ENCODE assay signal across 21 mouse cellular contexts in genomic region chr1:125943305-125943704, GRCm38 (mm10). TPM values are rescaled to one million over a fixed set of nuclear protein-coding genes. Genes with fewer than 3 reads are reported as not detected.
DNase-seq lines count a peak whose midpoint lies in the region; ATAC-seq and TF ChIP-seq lines count a peak whose summit lies in the region.
"Had no signal": no experiment of that assay in that cellular context is flagged by ENCODE, and none has a peak within 500 bp of the region (broad histone marks: within the 10 kb centered on the region; RNA-seq: fewer than 3 reads in every experiment).

No protein-coding gene starts in this region.

- no peaks in the 10 kb centered on the region for H3K36me3 ChIP-seq in midbrain, embryonic 11.5 days (ENCODE audit: control insufficient read depth, insufficient read depth, low read length)
- no peaks in the 10 kb centered on the region for H3K36me3 ChIP-seq in midbrain, embryonic 14.5 days (ENCODE audit: control insufficient read depth, insufficient read depth, low read length)
- no peaks in the 10 kb centered on the region for H3K36me3 ChIP-seq in G1E (replicated peaks)

- WGBS in midbrain, embryonic 11.5 days, result 95% methylated on average over 1 of the region's 1 CpGs
- WGBS in midbrain, embryonic 14.5 days, result 93% methylated on average over 1 of the region's 1 CpGs

- no peak overlapping the region for H3K4me3 ChIP-seq in midbrain, embryonic 11.5 days (ENCODE audit: low read depth, low read length)
- H3K4me3 ChIP-seq in midbrain, embryonic 14.5 days (replicated peaks; ENCODE audit: low read depth, low read length), result no peak overlapping the region
- H3K4me3 ChIP-seq in G1E (ENCODE audit: low read depth, low read length), result no peak overlapping the region

- DNase-seq in midbrain, embryonic 11.5 days (ENCODE audit: low spot score, missing footprints), result peak; percentile 10
- DNase-seq in midbrain, embryonic 14.5 days, result no peak
- DNase-seq in G1E (ENCODE audit: low spot score), result no peak
- no peak for DNase-seq in heart, postnatal 14 days
- DNase-seq: adrenal gland, adult 2 months; adrenal gland, adult 8-10 months; adrenal gland, postnatal 10 days; adrenal gland, postnatal 14 days; adrenal gland, postnatal 25 days; adrenal gland, postnatal 36 days; B cell, adult 2 months; cerebellum, adult 11 months; cerebellum, adult 11-12 months; cerebellum, adult 18-20 months; cerebellum, adult 2 months had no signal

- TF ChIP-seq CTCF in G1E (IDR thresholded peaks at IDR 0.05; ENCODE audit: low read depth, low read length), result no peak

- no peak overlapping the region for H3K4me2 ChIP-seq in midbrain, embryonic 11.5 days
- H3K4me2 ChIP-seq in midbrain, embryonic 14.5 days (ENCODE audit: low read length), result no peak overlapping the region

- no peaks in the 10 kb centered on the region for H3K27me3 ChIP-seq in midbrain, embryonic 11.5 days (ENCODE audit: control insufficient read depth, insufficient read depth, low read length)
- no peaks in the 10 kb centered on the region for H3K27me3 ChIP-seq in midbrain, embryonic 14.5 days (ENCODE audit: control insufficient read depth, insufficient read depth, low read length)
- no peaks in the 10 kb centered on the region for H3K27me3 ChIP-seq in G1E (ENCODE audit: insufficient read depth, low read length)
- H3K27me3 ChIP-seq: CH12.LX, Patski had no signal

- H3K4me1 ChIP-seq in midbrain, embryonic 11.5 days (ENCODE audit: control insufficient read depth, insufficient read depth, low read length), result no peaks in the 10 kb centered on the region
- H3K4me1 ChIP-seq in midbrain, embryonic 14.5 days (ENCODE audit: control insufficient read depth, insufficient read depth, low read length), result no peaks in the 10 kb centered on the region; the same call in 1 of the 2 replicates
- peaks cover 29% of the 10 kb centered on the region for H3K4me1 ChIP-seq in G1E (ENCODE audit: insufficient read depth, low read depth, low read length)

- intact Hi-C loops in heart, postnatal 14 days (cut with DNase I), result no loop called here

- no peaks in the 10 kb centered on the region for H3K9me3 ChIP-seq in midbrain, embryonic 11.5 days (ENCODE audit: control insufficient read depth, low read length)
- H3K9me3 ChIP-seq in midbrain, embryonic 14.5 days (ENCODE audit: control insufficient read depth, low read length), result no peaks in the 10 kb centered on the region
- peaks cover 32% of the 10 kb centered on the region for H3K9me3 ChIP-seq in G1E (replicated peaks)

- H3K9ac ChIP-seq in midbrain, embryonic 11.5 days (ENCODE audit: low read length), result no peak overlapping the region
- no peak overlapping the region for H3K9ac ChIP-seq in midbrain, embryonic 14.5 days (replicated peaks; ENCODE audit: low read length)

- no peak for ATAC-seq in midbrain, embryonic 11.5 days (ENCODE audit: low FRiP score)
- ATAC-seq in midbrain, embryonic 14.5 days (ENCODE audit: low FRiP score, low TSS enrichment), result no peak
- peak; percentile 54 for ATAC-seq in G1E (ENCODE audit: extremely low read depth, insufficient number of reproducible peaks, low FRiP score, poor library complexity, severe bottlenecking)
- ATAC-seq: activated CD4-positive, CD25-positive, alpha-beta regulatory T cell, adult 4 months; CD4-positive, CD25-positive, alpha-beta regulatory T cell, adult 4 months; Patski had no signal

- H3K27ac ChIP-seq in midbrain, embryonic 11.5 days (ENCODE audit: low read depth, low read length), result no peak overlapping the region
- H3K27ac ChIP-seq in midbrain, embryonic 14.5 days (replicated peaks; ENCODE audit: low read depth, low read length), result no peak overlapping the region

RNA-seq across cellular contexts. Expression of gene Lypd1, which starts 30.4 kb away (rescaled TPM):
- 4.3 and 5.3 TPM in 2 replicates for polyA plus RNA-seq in midbrain, embryonic 11.5 days (2014; fragmentation: Nextera tagmentation; extraction: Ambion mirVana)
- polyA plus RNA-seq in midbrain, embryonic 14.5 days (2014; fragmentation: Nextera tagmentation; extraction: Ambion mirVana), result 63.4 and 67.9 TPM in 2 replicates
- total RNA-seq in G1E (2014; fragmentation: Nextera tagmentation) (1.2 TPM in 1 of 2 replicates, not detected in the other), G1E (2017) (1.2 and 1.7 TPM in 2 replicates)
- polyA plus RNA-seq in G1E (2012), result 0.61 and 0.68 TPM in 2 replicates
- total RNA-seq in heart, postnatal 14 days (2021), result under 1 TPM; 0.26 to 0.66 TPM
- total RNA-seq: CH12.LX, MEL had no signal
- polyA plus RNA-seq: C2C12; CD4-positive, CD25-positive, alpha-beta regulatory T cell, adult 4 months had no signal

Comparison
In these comparisons a context has a peak if more than half of its experiments do, and no peak if none do; other contexts are left out.
1. RNA of gene Lypd1, which starts 30.4 kb away (polyA plus RNA-seq): 63.4 to 67.9 TPM in midbrain, embryonic 14.5 days; 4.3 to 5.3 TPM in midbrain, embryonic 11.5 days and 0.61 to 0.68 TPM in G1E; every median in the first group is over 10 times any median in the second.